In the genomic region with DNA sequence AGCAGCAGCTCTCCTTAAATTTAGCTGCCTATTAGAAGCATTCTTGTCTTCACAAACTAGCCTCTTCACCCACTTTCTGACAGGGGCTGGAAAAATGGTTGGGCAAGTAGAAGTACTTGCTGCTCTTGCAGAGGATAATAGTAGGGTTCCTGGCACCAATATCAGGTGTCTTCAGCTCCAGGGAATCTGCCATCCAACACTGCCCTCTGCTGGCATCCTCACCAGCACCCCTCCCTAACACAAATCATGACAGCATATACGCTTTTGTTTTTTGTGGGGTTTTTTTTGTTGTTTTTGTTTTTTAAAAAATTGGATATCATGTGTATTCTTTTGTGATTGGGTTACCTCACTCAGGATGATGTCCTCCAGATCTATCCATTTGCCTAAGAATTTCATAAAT, we compare ENCODE assay signal across 10 mouse cellular contexts.
A peak's percentile ranks its signal among the peaks of the same experiment; 100 is the strongest.
DNase-seq lines count a peak whose midpoint lies in the region; ATAC-seq and TF ChIP-seq lines count a peak whose summit lies in the region.
"Had no signal": no experiment of that assay in that cellular context is flagged by ENCODE, and none has a peak within 500 bp of the region (broad histone marks: within the 10 kb centered on the region; RNA-seq: fewer than 3 reads in every experiment).

No protein-coding gene starts in this region.

- peak; percentile 25 for DNase-seq in kidney, adult 2 months
- no peak for DNase-seq in kidney, postnatal 14 days
- peak; percentile 33 for DNase-seq in CH12.LX (ENCODE audit: extremely low read depth)
- DNase-seq in R1 (ENCODE audit: low read depth, low spot score) = peak; percentile 32
- DNase-seq in lung, postnatal 36 days = peak; percentile 46
- DNase-seq in right cerebral cortex, postnatal 14 days = no peak

- H3K36me3 ChIP-seq in kidney, adult 2 months (ENCODE audit: control insufficient read depth, insufficient read depth, low read length) = no peaks in the 10 kb centered on the region
- H3K36me3 ChIP-seq in CH12.LX (replicated peaks in 1 of 2; ENCODE audit: control insufficient read depth in 1 of 2, insufficient read depth in 1 of 2, low read length in 1 of 2) = no peaks in the 10 kb centered on the region
- H3K36me3 ChIP-seq: heart, embryonic 12.5 days; intestine, embryonic 15.5 days had no signal

- no peak for TF ChIP-seq EP300 in CH12.LX (IDR thresholded peaks at IDR 0.05; ENCODE audit: low read length)

- dilution Hi-C loops in CH12.LX (cut with MboI; ENCODE audit: extremely low pct_ligation_motif_present, extremely low pct_unique_long_range_greater_than_20kb, low sequenced_read_pairs) = no loop called here

- WGBS in kidney, adult 2 months = 98% methylated on average over 1 of the region's 1 CpGs

- no peak for ATAC-seq in activated CD4-positive, CD25-positive, alpha-beta regulatory T cell, adult 4 months
- ATAC-seq: intestine, embryonic 15.5 days had no signal

- peaks cover 2% of the 10 kb centered on the region; the same call in 1 of the 2 replicates for H3K4me1 ChIP-seq in kidney, adult 2 months (ENCODE audit: control insufficient read depth, insufficient read depth, low read length)
- no peaks in the 10 kb centered on the region for H3K4me1 ChIP-seq in CH12.LX (ENCODE audit: control insufficient read depth in 1 of 2, insufficient read depth in 2 of 2)
- H3K4me1 ChIP-seq: intestine, embryonic 15.5 days had no signal

- no peak overlapping the region for H3K4me3 ChIP-seq in kidney, adult 2 months (ENCODE audit: insufficient read depth, low read depth, low read length)
- H3K4me3 ChIP-seq in CH12.LX (replicated peaks in 1 of 3; ENCODE audit: low read depth in 2 of 3, low read length in 2 of 3, poor library complexity in 1 of 3) = no peak overlapping the region
- H3K4me3 ChIP-seq: heart, embryonic 12.5 days; intestine, embryonic 15.5 days had no signal

- in situ Hi-C loops in CH12.LX (cut with MboI; ENCODE audit: low pct_ligation_motif_present, low pct_unique_long_range_greater_than_20kb, low sequenced_read_pairs) = no loop called here

- peak; percentile 55 for TF ChIP-seq CTCF in kidney, adult 2 months (conservative IDR thresholded peaks at IDR 0.05; ENCODE audit: insufficient read depth, insufficient read length, low read depth, low read length)
- TF ChIP-seq CTCF in CH12.LX (conservative IDR thresholded peaks at IDR 0.05 in 1 of 2, IDR thresholded peaks at IDR 0.05 in 1 of 2; ENCODE audit: low read depth in 2 of 2, low read length in 2 of 2) = peak; percentile 20 to 75; a peak in 3 of 4 replicates

- H3K27ac ChIP-seq in kidney, adult 2 months (ENCODE audit: insufficient read depth, low read depth, low read length) = no peak overlapping the region
- H3K27ac ChIP-seq in CH12.LX (ENCODE audit: insufficient read depth, low read depth) = no peak overlapping the region
- H3K27ac ChIP-seq: intestine, embryonic 15.5 days had no signal

- no peak for TF ChIP-seq POLR2A in kidney, adult 2 months (IDR thresholded peaks at IDR 0.05; ENCODE audit: low read depth, low read length)
- TF ChIP-seq POLR2A in CH12.LX (IDR thresholded peaks at IDR 0.05; ENCODE audit: low read depth, low read length) = no peak

- H3K4me2 ChIP-seq in CH12.LX (ENCODE audit: insufficient read depth, low read depth, poor library complexity, severe bottlenecking) = no peak overlapping the region
- H3K4me2 ChIP-seq: heart, embryonic 12.5 days; intestine, embryonic 15.5 days; midbrain, embryonic 11.5 days had no signal

- peaks cover 2% of the 10 kb centered on the region for H3K9me3 ChIP-seq in CH12.LX (replicated peaks; ENCODE audit: low read length)
- H3K9me3 ChIP-seq: intestine, embryonic 15.5 days had no signal

- H3K27me3 ChIP-seq in kidney, adult 2 months (replicated peaks; ENCODE audit: control insufficient read depth, insufficient read depth, low read length) = no peaks in the 10 kb centered on the region
- H3K27me3 ChIP-seq in CH12.LX (replicated peaks) = no peaks in the 10 kb centered on the region
- H3K27me3 ChIP-seq: heart, embryonic 12.5 days; intestine, embryonic 15.5 days had no signal

- no peaks in the 10 kb centered on the region for H3K79me2 ChIP-seq in CH12.LX (replicated peaks; ENCODE audit: control insufficient read depth, extremely low read depth, insufficient read depth, poor library complexity, severe bottlenecking)

- peak; percentile 72 for TF ChIP-seq RAD21 in CH12.LX (IDR thresholded peaks at IDR 0.05; ENCODE audit: low read depth, low read length)

- no peak overlapping the region for H3K9ac ChIP-seq in CH12.LX (ENCODE audit: insufficient read depth, low read depth)
- H3K9ac ChIP-seq: heart, embryonic 12.5 days; intestine, embryonic 15.5 days had no signal

TF ChIP-seq in CH12.LX, 34 proteins besides CTCF, POLR2A, EP300 and RAD21:
- TF ChIP-seq CHD2 (IDR thresholded peaks at IDR 0.05; ENCODE audit: low read length) (no peak), NELFE (IDR thresholded peaks at IDR 0.05; ENCODE audit: low read depth, low read length) (no peak), MXI1 (IDR thresholded peaks at IDR 0.05; ENCODE audit: low read depth, low read length) (no peak), SMC3 (IDR thresholded peaks at IDR 0.05; ENCODE audit: low read depth, low read length) (peak; percentile 72), ZC3H11A (IDR thresholded peaks at IDR 0.05; ENCODE audit: low read depth, low read length) (peak; percentile 26; the same call in 1 of the 2 replicates), MAX (IDR thresholded peaks at IDR 0.05; ENCODE audit: low read length) (no peak), MAFK (IDR thresholded peaks at IDR 0.05; ENCODE audit: insufficient replicate concordance, low read length) (no peak)
TF ChIP-seq in CH12.LX: peak in this region for 2.

Comparison
In these comparisons a context has a peak if more than half of its experiments do, and no peak if none do; other contexts are left out.
1. DNase-seq: peak in kidney, adult 2 months (single experiment), CH12.LX (single experiment), R1 (single experiment) and lung, postnatal 36 days (single experiment); none in kidney, postnatal 14 days (single experiment) and right cerebral cortex, postnatal 14 days (single experiment).